Mouse (Mus musculus): Measurements from ENCODE around the gene Sub1.

Gene Sub1

GRCm38 (mm10) chr15:11996883-11997282, at the start of gene Sub1:
TSS of gene Sub1 (minus strand) at chr15:11996983.
- no peak for DNase-seq

- DNase-seq, result no peak
Observed at GRCm38 (mm10) chr15:12040407-12040710, 43.6 kb upstream of the Sub1 start.

GRCm38 (mm10) chr15:12039671-12040406, 43.1 kb upstream of the Sub1 start:
- no peak for DNase-seq

GRCm38 (mm10) chr15:12039256-12039655, 42.5 kb upstream of the Sub1 start:
- DNase-seq, result no peak

- no peak for DNase-seq
Observed at GRCm38 (mm10) chr15:12037866-12038625, 41.3 kb upstream of the Sub1 start.

GRCm38 (mm10) chr15:12037217-12037616, 40.4 kb upstream of the Sub1 start:
- no peak for DNase-seq

GRCm38 (mm10) chr15:12036675-12037074, 39.9 kb upstream of the Sub1 start:
- DNase-seq, result no peak

GRCm38 (mm10) chr15:12034317-12034716, 37.5 kb upstream of the Sub1 start:
- DNase-seq, result no peak

GRCm38 (mm10) chr15:12033155-12033554, 36.4 kb upstream of the Sub1 start:
- DNase-seq, result no peak

- DNase-seq, result no peak
Observed at GRCm38 (mm10) chr15:12032512-12032911, 35.7 kb upstream of the Sub1 start.

GRCm38 (mm10) chr15:12031861-12032260, 35.1 kb upstream of the Sub1 start:
- no peak for DNase-seq

- DNase-seq, result no peak
Observed at GRCm38 (mm10) chr15:12030221-12030620, 33.4 kb upstream of the Sub1 start.

- DNase-seq, result no peak
Observed at GRCm38 (mm10) chr15:12027807-12028206, 31.0 kb upstream of the Sub1 start.

- DNase-seq, result no peak
Observed at GRCm38 (mm10) chr15:12026932-12027450, 30.2 kb upstream of the Sub1 start.

- DNase-seq, result no peak
Observed at GRCm38 (mm10) chr15:12026026-12026425, 29.2 kb upstream of the Sub1 start.

- no peak for DNase-seq
Observed at GRCm38 (mm10) chr15:12025341-12025740, 28.6 kb upstream of the Sub1 start.

GRCm38 (mm10) chr15:12024791-12025268, 28.0 kb upstream of the Sub1 start:
- no peak for DNase-seq

GRCm38 (mm10) chr15:12019443-12019842, 22.7 kb upstream of the Sub1 start:
- no peak for DNase-seq

GRCm38 (mm10) chr15:12018428-12018757, 21.6 kb upstream of the Sub1 start:
- no peak for DNase-seq

GRCm38 (mm10) chr15:12017700-12018427, 21.1 kb upstream of the Sub1 start:
- no peak for DNase-seq

GRCm38 (mm10) chr15:12014197-12014905, 17.6 kb upstream of the Sub1 start:
- DNase-seq, result no peak

- DNase-seq, result no peak
Observed at GRCm38 (mm10) chr15:12013532-12014196, 16.9 kb upstream of the Sub1 start.

All from cerebellum, postnatal 36 days (tissue).